Comparison of ENCODE assay signal across 8 mouse cellular contexts in the genomic region with DNA sequence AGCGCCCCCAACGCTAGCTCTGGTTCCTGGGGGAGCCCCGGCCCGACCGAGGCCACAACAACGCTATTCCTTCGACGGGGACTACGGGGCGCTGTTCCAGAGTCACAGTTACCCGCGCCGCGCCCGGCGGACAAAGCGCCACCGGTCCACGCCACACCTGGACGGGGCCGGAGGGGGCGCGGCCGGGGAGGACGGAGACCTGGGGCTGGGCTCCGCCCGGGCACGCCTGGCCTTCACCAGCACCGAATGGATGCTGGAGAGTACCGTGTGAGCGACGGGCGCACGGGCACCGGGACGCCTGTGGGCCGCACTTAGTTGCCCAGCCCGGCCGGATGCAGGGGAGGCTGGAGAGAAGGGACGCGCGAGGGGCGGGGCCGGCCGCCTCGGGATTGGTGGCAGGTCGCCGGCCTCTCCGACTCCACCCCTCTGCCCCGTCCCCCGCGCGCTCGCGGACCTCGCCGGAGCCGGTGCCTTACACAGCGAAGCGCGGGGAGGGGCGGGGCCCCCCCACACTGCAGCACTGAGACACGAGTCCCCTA. TPM values are rescaled to one million over a fixed set of nuclear protein-coding genes. Genes with fewer than 3 reads are reported as not detected.
DNase-seq lines count a peak whose midpoint lies in the region; ATAC-seq and TF ChIP-seq lines count a peak whose summit lies in the region.

No protein-coding gene starts in this region.

- H3K36me3 ChIP-seq in thymus, adult 2 months (ENCODE audit: control insufficient read depth, insufficient read depth, low read length) = no peaks in the 10 kb centered on the region
- H3K36me3 ChIP-seq in forebrain, embryonic 10.5 days (replicated peaks) = peaks cover 33% of the 10 kb centered on the region
- H3K36me3 ChIP-seq in hindbrain, embryonic 14.5 days (replicated peaks; ENCODE audit: control insufficient read depth, insufficient read depth) = peaks cover 45% of the 10 kb centered on the region
- peaks cover 30% of the 10 kb centered on the region for H3K36me3 ChIP-seq in midbrain, embryonic 14.5 days (ENCODE audit: control insufficient read depth, insufficient read depth, low read length)

- H3K4me2 ChIP-seq in hindbrain, embryonic 14.5 days (replicated peaks) = peak overlapping the region; percentile 54
- H3K4me2 ChIP-seq in midbrain, embryonic 14.5 days (ENCODE audit: low read length) = peak overlapping the region; percentile 54

- 17% methylated on average over 63 of the region's 63 CpGs for WGBS in thymus, adult 2 months
- WGBS in forebrain, embryonic 10.5 days = 1% methylated on average over 62 of the region's 63 CpGs
- 2% methylated on average over 58 of the region's 63 CpGs for WGBS in hindbrain, embryonic 14.5 days
- WGBS in midbrain, embryonic 14.5 days = 1% methylated on average over 63 of the region's 63 CpGs

- H3K27me3 ChIP-seq in thymus, adult 2 months (ENCODE audit: control insufficient read depth, insufficient read depth, low read length) = no peaks in the 10 kb centered on the region
- peaks cover 46% of the 10 kb centered on the region for H3K27me3 ChIP-seq in forebrain, embryonic 10.5 days (ENCODE audit: poor library complexity, severe bottlenecking)
- peaks cover 12% of the 10 kb centered on the region; the same call in 1 of the 2 replicates for H3K27me3 ChIP-seq in hindbrain, embryonic 14.5 days (ENCODE audit: control insufficient read depth, insufficient read depth, low read length)
- peaks cover 8% of the 10 kb centered on the region; the same call in 1 of the 2 replicates for H3K27me3 ChIP-seq in midbrain, embryonic 14.5 days (ENCODE audit: control insufficient read depth, insufficient read depth, low read length)

- 0 out of 2 replicates have a peak, but pooled peaks have one; percentile 22 for ATAC-seq in hindbrain, embryonic 14.5 days (ENCODE audit: low FRiP score)
- ATAC-seq in midbrain, embryonic 14.5 days (ENCODE audit: low FRiP score, low TSS enrichment) = peak; percentile 64

- H3K4me3 ChIP-seq in thymus, adult 2 months (ENCODE audit: control insufficient read depth, insufficient read depth, low read length) = peak overlapping the region; percentile 34
- H3K4me3 ChIP-seq in forebrain, embryonic 10.5 days = peak overlapping the region; percentile 62
- H3K4me3 ChIP-seq in hindbrain, embryonic 14.5 days (replicated peaks; ENCODE audit: low read length) = peak overlapping the region; percentile 27
- H3K4me3 ChIP-seq in midbrain, embryonic 14.5 days (replicated peaks; ENCODE audit: low read depth, low read length) = peak overlapping the region; percentile 32

- no peaks in the 10 kb centered on the region; the same call in 1 of the 2 replicates for H3K9me3 ChIP-seq in forebrain, embryonic 10.5 days
- H3K9me3 ChIP-seq in hindbrain, embryonic 14.5 days (ENCODE audit: control insufficient read depth, low read length) = no peaks in the 10 kb centered on the region
- no peaks in the 10 kb centered on the region for H3K9me3 ChIP-seq in midbrain, embryonic 14.5 days (ENCODE audit: control insufficient read depth, low read length)

- no peak for DNase-seq in thymus, adult 2 months
- DNase-seq in thymus, adult 18-20 months = no peak
- peak; percentile 69 for DNase-seq in forebrain, embryonic 10.5 days (ENCODE audit: extremely low spot score, low spot score)
- DNase-seq in hindbrain, embryonic 14.5 days (ENCODE audit: low spot score) = no peak
- DNase-seq in liver = peak; percentile 69
- peak; percentile 63 for DNase-seq in midbrain, embryonic 14.5 days
- DNase-seq in layer of hippocampus, postnatal 25 days (ENCODE audit: extremely low spot score in 1 of 2, low spot score in 1 of 2) = no peak
- no peak for DNase-seq in cerebellum, postnatal 36 days

- TF ChIP-seq CTCF in thymus, adult 2 months (IDR thresholded peaks at IDR 0.05; ENCODE audit: borderline replicate concordance, control insufficient read depth, extremely low read depth, insufficient read depth, low read length, poor library complexity) = no peak

- no peak overlapping the region for H3K27ac ChIP-seq in thymus, adult 2 months (ENCODE audit: control insufficient read depth, insufficient read depth, low read length)
- peak overlapping the region; percentile 85 for H3K27ac ChIP-seq in forebrain, embryonic 10.5 days
- no peak overlapping the region for H3K27ac ChIP-seq in hindbrain, embryonic 14.5 days
- H3K27ac ChIP-seq in midbrain, embryonic 14.5 days (replicated peaks; ENCODE audit: low read depth, low read length) = no peak overlapping the region

- H3K9ac ChIP-seq in hindbrain, embryonic 14.5 days = peak overlapping the region; percentile 47
- peak overlapping the region; percentile 49 for H3K9ac ChIP-seq in midbrain, embryonic 14.5 days (replicated peaks; ENCODE audit: low read length)

- TF ChIP-seq POLR2A in thymus, adult 2 months (IDR thresholded peaks at IDR 0.05; ENCODE audit: control insufficient read depth, extremely low read depth, insufficient read depth, low read length, poor library complexity) = no peak

- peaks cover 8% of the 10 kb centered on the region for H3K4me1 ChIP-seq in thymus, adult 2 months (replicated peaks; ENCODE audit: control insufficient read depth, insufficient read depth, low read length)
- H3K4me1 ChIP-seq in forebrain, embryonic 10.5 days = peaks cover 33% of the 10 kb centered on the region
- H3K4me1 ChIP-seq in hindbrain, embryonic 14.5 days (replicated peaks; ENCODE audit: control insufficient read depth, insufficient read depth, low read length) = peaks cover 12% of the 10 kb centered on the region; the same call in 1 of the 2 replicates
- 0 out of 2 replicates have a peak, but pooled peaks cover 4% of the 10 kb centered on the region for H3K4me1 ChIP-seq in midbrain, embryonic 14.5 days (ENCODE audit: control insufficient read depth, insufficient read depth, low read length)

RNA-seq across cellular contexts. Expression of gene Lrfn1, which starts 15.5 kb away (rescaled TPM):
- 7.6 and 9.1 TPM in 2 replicates for polyA plus RNA-seq in thymus, adult 2 months (2012; rRNA removed)
- polyA plus RNA-seq in forebrain, embryonic 10.5 days (2016; fragmentation: Nextera tagmentation; extraction: Ambion mirVana) = 3.0 and 3.4 TPM in 2 replicates
- polyA plus RNA-seq in hindbrain, embryonic 14.5 days (2014; fragmentation: Nextera tagmentation; extraction: Ambion mirVana) = 25.5 and 28.7 TPM in 2 replicates
- 18.3 and 19.9 TPM in 2 replicates for polyA plus RNA-seq in midbrain, embryonic 14.5 days (2014; fragmentation: Nextera tagmentation; extraction: Ambion mirVana)
- total RNA-seq in layer of hippocampus, postnatal 25 days (2021) = 10 to 100 TPM; 74.1 to 76.7 TPM

RNA-seq across cellular contexts. Expression of gene Gmfg, which starts 30.0 kb away (rescaled TPM):
- 180 and 194 TPM in 2 replicates for polyA plus RNA-seq in thymus, adult 2 months (2012; rRNA removed)
- polyA plus RNA-seq in forebrain, embryonic 10.5 days (2016; fragmentation: Nextera tagmentation; extraction: Ambion mirVana) = 8.0 and 8.3 TPM in 2 replicates
- 4.7 and 6.6 TPM in 2 replicates for polyA plus RNA-seq in hindbrain, embryonic 14.5 days (2014; fragmentation: Nextera tagmentation; extraction: Ambion mirVana)
- 1.7 and 5.1 TPM in 2 replicates for polyA plus RNA-seq in midbrain, embryonic 14.5 days (2014; fragmentation: Nextera tagmentation; extraction: Ambion mirVana)
- total RNA-seq in layer of hippocampus, postnatal 25 days (2021) = 1 to 10 TPM; 1.3 to 2.3 TPM

RNA-seq across cellular contexts. Expression of gene Ifnl2, which starts 43.0 kb away (rescaled TPM):
- 0.59 and 0.77 TPM in 2 replicates for polyA plus RNA-seq in thymus, adult 2 months (2012; rRNA removed)
- not detected in 2 replicates for polyA plus RNA-seq in forebrain, embryonic 10.5 days (2016; fragmentation: Nextera tagmentation; extraction: Ambion mirVana)
- polyA plus RNA-seq in hindbrain, embryonic 14.5 days (2014; fragmentation: Nextera tagmentation; extraction: Ambion mirVana) = not detected in 2 replicates
- not detected in 2 replicates for polyA plus RNA-seq in midbrain, embryonic 14.5 days (2014; fragmentation: Nextera tagmentation; extraction: Ambion mirVana)
- not detected for total RNA-seq in layer of hippocampus, postnatal 25 days (2021)

RNA-seq across cellular contexts. Expression of gene Ifnl3, which starts 55.4 kb away (rescaled TPM):
- polyA plus RNA-seq in thymus, adult 2 months (2012; rRNA removed) = 0.37 and 0.78 TPM in 2 replicates
- polyA plus RNA-seq in forebrain, embryonic 10.5 days (2016; fragmentation: Nextera tagmentation; extraction: Ambion mirVana) = not detected in 2 replicates
- polyA plus RNA-seq in hindbrain, embryonic 14.5 days (2014; fragmentation: Nextera tagmentation; extraction: Ambion mirVana) = not detected in 2 replicates
- not detected in 2 replicates for polyA plus RNA-seq in midbrain, embryonic 14.5 days (2014; fragmentation: Nextera tagmentation; extraction: Ambion mirVana)
- not detected for total RNA-seq in layer of hippocampus, postnatal 25 days (2021)

Comparison
In these comparisons a context has a peak if more than half of its experiments do, and no peak if none do; other contexts are left out.
1. DNase-seq: peak in forebrain, embryonic 10.5 days (single experiment), liver (single experiment) and midbrain, embryonic 14.5 days (single experiment); none in thymus, adult 2 months (single experiment), thymus, adult 18-20 months (0 of 2), hindbrain, embryonic 14.5 days (single experiment), layer of hippocampus, postnatal 25 days (0 of 2) and cerebellum, postnatal 36 days (0 of 2).
2. RNA of gene Gmfg, which starts 30.0 kb away (polyA plus RNA-seq): 180 to 194 TPM in thymus, adult 2 months; 8.0 to 8.3 TPM in forebrain, embryonic 10.5 days, 4.7 to 6.6 TPM in hindbrain, embryonic 14.5 days and 1.7 to 5.1 TPM in midbrain, embryonic 14.5 days; every median in the first group is over 10 times any median in the second.
3. Peak in every context shown above with its lines, with median percentiles within 50 percentile points of each other: H3K4me3 ChIP-seq.